Mouse (Mus musculus) MEL (cell line): ENCODE data around the gene Rnf227.

Source experiments
- CHD2 ChIP-seq: IDR thresholded peaks from 2 replicates; pipeline ENCODE4 v1.6.1; 2011; ENCODE audit warnings: low read length, improper control_type of control experiment
- CTCF ChIP-seq, 3 experiments: IDR thresholded peaks in 2 of 3; conservative IDR thresholded peaks in 1 of 3; 2 replicates each; pipeline ENCODE4 v1.5.1; 2011 to 2012; ENCODE audit warnings: low read length in 3 of 3, low read depth in 2 of 3, mild to moderate bottlenecking in 2 of 3, improper control_type of control experiment in 1 of 3, inconsistent platforms in 1 of 3, mixed read lengths in 1 of 3, moderate library complexity in 1 of 3; ENCODE audit not compliant: control insufficient read depth in 1 of 3, insufficient read depth in 1 of 3, poor library complexity in 1 of 3, severe bottlenecking in 1 of 3
- ETS1 ChIP-seq: IDR thresholded peaks from 2 replicates; pipeline ENCODE4 v1.6.1; 2012; ENCODE audit warnings: low read depth, mild to moderate bottlenecking, inconsistent platforms, low read length, improper control_type of control experiment, moderate library complexity
- HCFC1 ChIP-seq: IDR thresholded peaks from 2 replicates; pipeline ENCODE4 v1.6.1; 2012; ENCODE audit warnings: low read depth, mild to moderate bottlenecking, inconsistent platforms, low read length, improper control_type of control experiment, moderate library complexity
- MAFK ChIP-seq: IDR thresholded peaks from 2 replicates; pipeline ENCODE4 v1.6.1; 2011; ENCODE audit warnings: low read depth, mild to moderate bottlenecking, low read length, improper control_type of control experiment, borderline replicate concordance
- MXI1 ChIP-seq: IDR thresholded peaks from 2 replicates; pipeline ENCODE4 v1.6.1; 2011; ENCODE audit warnings: mild to moderate bottlenecking, low read depth, low read length, improper control_type of control experiment
- MYC ChIP-seq: IDR thresholded peaks from 2 replicates; pipeline ENCODE4 v1.6.1; 2011; ENCODE audit warnings: low read depth, mild to moderate bottlenecking, low read length, improper control_type of control experiment, moderate library complexity
- POLR2A ChIP-seq, 2 experiments: IDR thresholded peaks; 2 replicates each; pipeline ENCODE4 v1.6.1; 2011 to 2012; ENCODE audit warnings: low read length in 2 of 2, mild to moderate bottlenecking in 2 of 2, control low read depth in 1 of 2, improper control_type of control experiment in 1 of 2, low read depth in 1 of 2, moderate library complexity in 1 of 2; ENCODE audit not compliant: control insufficient read depth in 1 of 2, insufficient read depth in 1 of 2, poor library complexity in 1 of 2
- TCF12 ChIP-seq: IDR thresholded peaks from 2 replicates; pipeline ENCODE4 v1.6.1; 2014; ENCODE audit warnings: low read depth, mild to moderate bottlenecking, inconsistent platforms, low read length, improper control_type of control experiment, moderate library complexity
- USF1 ChIP-seq: IDR thresholded peaks from 2 replicates; pipeline ENCODE4 v1.6.1; 2014; ENCODE audit warnings: low read depth, mild to moderate bottlenecking, inconsistent platforms, low read length, improper control_type of control experiment, moderate library complexity
- ZNF384 ChIP-seq: IDR thresholded peaks from 2 replicates; pipeline ENCODE4 v1.6.1; 2012; ENCODE audit warnings: low read depth, mild to moderate bottlenecking, inconsistent platforms, low read length, improper control_type of control experiment

DNA sequence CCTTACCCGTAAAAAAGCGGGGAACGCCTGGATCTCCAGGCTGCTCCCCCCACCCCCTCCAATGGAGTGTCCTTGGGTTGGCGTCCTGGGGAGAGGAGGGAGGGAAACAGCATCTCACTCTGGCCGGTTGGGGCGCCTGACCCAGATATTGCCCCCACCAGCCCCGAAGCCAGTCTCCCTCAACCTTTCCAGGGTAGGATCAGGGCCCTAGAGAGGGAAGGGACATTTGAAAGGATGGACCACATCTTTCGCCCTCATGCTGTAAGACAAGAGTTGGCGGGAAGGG lies 13.2 kb upstream of the Rnf227 start:
- TF ChIP-seq CTCF (IDR thresholded peaks at IDR 0.05 in 2 of 3, conservative IDR thresholded peaks at IDR 0.05 in 1 of 3; ENCODE audit: control insufficient read depth in 1 of 3, insufficient read depth in 1 of 3, low read depth in 2 of 3, low read length in 3 of 3, poor library complexity in 1 of 3, severe bottlenecking in 1 of 3) (0 out of 6 replicates have a peak, but pooled peaks of 1 of the 3 experiments have one; percentile 11), TCF12 (no peak), MYC (no peak), ETS1 (no peak), HCFC1 (no peak), MXI1 (no peak), POLR2A (IDR thresholded peaks at IDR 0.05; ENCODE audit: control insufficient read depth in 1 of 2, insufficient read depth in 1 of 2, low read depth in 1 of 2, low read length in 2 of 2, poor library complexity in 1 of 2) (no peak), MAFK (no peak), USF1 (no peak), ZNF384 (no peak), CHD2 (no peak)
